Mouse (Mus musculus): ENCODE measurements around the gene Xpr1.

Xpr1 gene

DNA sequence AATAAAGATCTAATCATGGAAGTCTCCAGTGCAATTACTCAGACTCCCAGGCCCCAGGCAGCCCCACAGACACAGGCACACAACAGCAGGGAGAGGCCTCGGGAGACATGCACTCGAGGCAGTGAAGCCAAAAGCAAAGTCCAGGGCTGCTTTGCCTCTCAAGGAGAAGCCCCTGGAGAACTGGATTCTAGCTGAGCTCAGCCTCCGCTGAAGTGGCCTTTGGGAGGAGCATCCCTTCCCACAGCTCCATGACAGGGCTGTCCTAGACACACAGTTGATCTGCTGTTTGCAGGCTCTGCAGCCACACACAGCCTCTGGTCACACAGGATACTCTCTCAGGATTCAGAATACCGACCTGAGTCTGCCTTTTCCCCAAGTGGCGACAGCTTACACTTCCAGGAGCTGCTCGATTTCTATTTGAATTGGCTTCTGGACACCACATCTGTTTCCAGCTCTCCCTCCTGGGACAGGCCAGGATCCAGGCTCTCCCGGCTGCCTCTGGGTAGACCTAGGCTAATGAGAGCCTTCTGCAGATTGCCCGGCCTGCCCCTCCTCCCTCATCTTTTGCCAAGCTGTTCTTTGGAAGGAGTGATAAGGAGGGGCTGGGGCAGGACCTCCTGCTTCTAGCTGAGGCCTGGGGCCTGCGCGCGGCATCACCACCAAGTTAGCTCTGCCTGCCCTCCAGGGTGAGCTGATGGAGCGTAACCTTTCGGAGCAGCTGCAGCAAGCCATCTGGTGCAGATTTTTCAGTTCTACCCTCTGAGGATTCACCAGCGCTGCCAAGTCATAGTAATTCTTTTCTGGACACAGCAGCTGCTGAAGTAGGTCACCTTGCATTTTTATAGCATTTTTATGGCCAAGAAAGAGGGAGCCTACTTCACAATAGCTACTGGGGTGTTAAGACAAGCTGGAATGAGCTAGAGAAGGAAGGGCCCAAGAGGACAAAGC is 187.5 kb downstream of the Xpr1 start:
- DNase-seq (ENCODE audit: low read depth, low spot score) = no peak
